Mouse (Mus musculus): ENCODE measurements around the gene Sema4b. TPM values are rescaled to one million over a fixed set of nuclear protein-coding genes. Genes with fewer than 3 reads are reported as not detected.

Sema4b gene
- total and polyA plus RNA-seq, 2 experiments from 2014 or later: 28.1 to 47.5 TPM

GRCm38 (mm10) chr7:80180202-80180601 is 6.4 kb upstream of the Sema4b start:
- ATAC-seq: no peak
- no peaks in the 10 kb centered on the region for H3K4me1 ChIP-seq (ENCODE audit: insufficient read depth, low read length)
- DNase-seq (ENCODE audit: low spot score): no peak
- H3K4me2 ChIP-seq (ENCODE audit: low read depth, low read length): no peak overlapping the region
- no peaks in the 10 kb centered on the region for H3K27me3 ChIP-seq (ENCODE audit: insufficient read depth, low read length)
- WGBS: 70% methylated on average over 3 of the region's 3 CpGs
- no peaks in the 10 kb centered on the region for H3K9me3 ChIP-seq (ENCODE audit: low read length)
- no peaks in the 10 kb centered on the region for H3K36me3 ChIP-seq (ENCODE audit: insufficient read depth, low read length)
- no peak overlapping the region for H3K9ac ChIP-seq (replicated peaks; ENCODE audit: low read length)
- no peak for TF ChIP-seq CTCF (IDR thresholded peaks at IDR 0.05; ENCODE audit: low read depth)
- no peak overlapping the region for H3K27ac ChIP-seq
- H3K4me3 ChIP-seq (ENCODE audit: low read length): no peak overlapping the region

GRCm38 (mm10) chr7:80181078-80181477 is 5.6 kb upstream of the Sema4b start:
- H3K4me2 ChIP-seq (ENCODE audit: low read depth, low read length): no peak overlapping the region
- H3K9me3 ChIP-seq (ENCODE audit: low read length): no peaks in the 10 kb centered on the region
- H3K4me3 ChIP-seq (ENCODE audit: low read length): no peak overlapping the region
- 0 out of 2 replicates have a peak, but pooled peaks cover 2% of the 10 kb centered on the region for H3K4me1 ChIP-seq (ENCODE audit: insufficient read depth, low read length)
- no peak overlapping the region for H3K9ac ChIP-seq (replicated peaks; ENCODE audit: low read length)
- H3K36me3 ChIP-seq (ENCODE audit: insufficient read depth, low read length): no peaks in the 10 kb centered on the region
- no peak for TF ChIP-seq CTCF (IDR thresholded peaks at IDR 0.05; ENCODE audit: low read depth)
- DNase-seq (ENCODE audit: low spot score) (no peak), ATAC-seq (no peak)
- 56% methylated on average over 2 of the region's 2 CpGs for WGBS
- H3K27ac ChIP-seq: no peak overlapping the region
- no peaks in the 10 kb centered on the region for H3K27me3 ChIP-seq (ENCODE audit: insufficient read depth, low read length)

- Histone ChIP-seq H3K27me3 (ENCODE audit: insufficient read depth, low read length) (no peaks in the 10 kb centered on the region), H3K4me3 (ENCODE audit: low read length) (no peak overlapping the region), H3K27ac (no peak overlapping the region), H3K4me2 (ENCODE audit: low read depth, low read length) (no peak overlapping the region), H3K4me1 (ENCODE audit: insufficient read depth, low read length) (0 out of 2 replicates have a peak, but pooled peaks cover 6% of the 10 kb centered on the region), H3K36me3 (ENCODE audit: insufficient read depth, low read length) (no peaks in the 10 kb centered on the region), H3K9me3 (ENCODE audit: low read length) (no peaks in the 10 kb centered on the region), H3K9ac (replicated peaks; ENCODE audit: low read length) (no peak overlapping the region)
- ATAC-seq (no peak), DNase-seq (ENCODE audit: low spot score) (no peak)
- no peak for TF ChIP-seq CTCF (IDR thresholded peaks at IDR 0.05; ENCODE audit: low read depth)
Measured at GRCm38 (mm10) chr7:80182139-80182538, 4.5 kb upstream of the Sema4b start.

- ATAC-seq: no peak
- H3K4me1 ChIP-seq (ENCODE audit: insufficient read depth, low read length): peaks cover 16% of the 10 kb centered on the region
- H3K36me3 ChIP-seq (ENCODE audit: insufficient read depth, low read length): no peaks in the 10 kb centered on the region
- no peak for TF ChIP-seq CTCF (IDR thresholded peaks at IDR 0.05; ENCODE audit: low read depth)
- H3K4me3 ChIP-seq (ENCODE audit: low read length): no peak overlapping the region
- H3K27ac ChIP-seq: no peak overlapping the region
- no peaks in the 10 kb centered on the region for H3K27me3 ChIP-seq (ENCODE audit: insufficient read depth, low read length)
- H3K9ac ChIP-seq (replicated peaks; ENCODE audit: low read length): no peak overlapping the region
- no peaks in the 10 kb centered on the region for H3K9me3 ChIP-seq (ENCODE audit: low read length)
- H3K4me2 ChIP-seq (ENCODE audit: low read depth, low read length): no peak overlapping the region
- DNase-seq (ENCODE audit: low spot score): no peak
- WGBS: 90% methylated on average over 1 of the region's 1 CpGs
Measured at GRCm38 (mm10) chr7:80183466-80183865, 3.2 kb upstream of the Sema4b start.

GRCm38 (mm10) chr7:80183969-80184368 is 2.7 kb upstream of the Sema4b start:
- Histone ChIP-seq H3K27ac (no peak overlapping the region), H3K9ac (replicated peaks; ENCODE audit: low read length) (no peak overlapping the region), H3K27me3 (ENCODE audit: insufficient read depth, low read length) (no peaks in the 10 kb centered on the region), H3K36me3 (ENCODE audit: insufficient read depth, low read length) (no peaks in the 10 kb centered on the region), H3K4me2 (ENCODE audit: low read depth, low read length) (no peak overlapping the region), H3K9me3 (ENCODE audit: low read length) (no peaks in the 10 kb centered on the region), H3K4me3 (ENCODE audit: low read length) (no peak overlapping the region), H3K4me1 (ENCODE audit: insufficient read depth, low read length) (peaks cover 21% of the 10 kb centered on the region)
- DNase-seq (ENCODE audit: low spot score): no peak
- no peak for TF ChIP-seq CTCF (IDR thresholded peaks at IDR 0.05; ENCODE audit: low read depth)
- ATAC-seq: no peak
- 55% methylated on average over 4 of the region's 5 CpGs for WGBS

GRCm38 (mm10) chr7:80184551-80184950 is 2.1 kb upstream of the Sema4b start:
- DNase-seq (ENCODE audit: low spot score): no peak
- Histone ChIP-seq H3K4me3 (ENCODE audit: low read length) (no peak overlapping the region), H3K4me2 (ENCODE audit: low read depth, low read length) (no peak overlapping the region), H3K36me3 (ENCODE audit: insufficient read depth, low read length) (no peaks in the 10 kb centered on the region), H3K27ac (no peak overlapping the region), H3K9me3 (ENCODE audit: low read length) (no peaks in the 10 kb centered on the region), H3K9ac (replicated peaks; ENCODE audit: low read length) (no peak overlapping the region), H3K4me1 (ENCODE audit: insufficient read depth, low read length) (peaks cover 23% of the 10 kb centered on the region), H3K27me3 (ENCODE audit: insufficient read depth, low read length) (no peaks in the 10 kb centered on the region)
- no peak for TF ChIP-seq CTCF (IDR thresholded peaks at IDR 0.05; ENCODE audit: low read depth)
- WGBS: 70% methylated on average over 4 of the region's 4 CpGs
- no peak for ATAC-seq

- no peak for TF ChIP-seq CTCF (IDR thresholded peaks at IDR 0.05; ENCODE audit: low read depth)
- Histone ChIP-seq H3K27me3 (ENCODE audit: insufficient read depth, low read length) (no peaks in the 10 kb centered on the region), H3K4me3 (ENCODE audit: low read length) (no peak overlapping the region), H3K4me1 (ENCODE audit: insufficient read depth, low read length) (peaks cover 23% of the 10 kb centered on the region), H3K36me3 (ENCODE audit: insufficient read depth, low read length) (no peaks in the 10 kb centered on the region), H3K9me3 (ENCODE audit: low read length) (no peaks in the 10 kb centered on the region), H3K9ac (replicated peaks; ENCODE audit: low read length) (no peak overlapping the region), H3K4me2 (ENCODE audit: low read depth, low read length) (no peak overlapping the region), H3K27ac (no peak overlapping the region)
- DNase-seq (ENCODE audit: low spot score) (no peak), ATAC-seq (no peak)
- 56% methylated on average over 6 of the region's 6 CpGs for WGBS
Measured at GRCm38 (mm10) chr7:80184968-80185367, 1.7 kb upstream of the Sema4b start.

Measured in hindbrain, postnatal 0 days (tissue).